Mouse (Mus musculus) lung, postnatal 0 days (tissue): ENCODE data around the gene Mri1. TPM values are rescaled to one million over a fixed set of nuclear protein-coding genes. Genes with fewer than 3 reads are reported as not detected.

Source experiments
- ATAC-seq: fragments of 200-750 bp; cut with Nextera tagmentation; 2 replicates; pipeline ENCODE4 v1.8.0; 2017; ENCODE audit warnings: moderate library complexity
- DNase-seq: peaks from one replicate; pipeline ENCODE4 v3.0.0-alpha.2; 2016; ENCODE audit warnings: low spot score
- H3K27ac ChIP-seq: fragments of 300-500 bp; sonication (generic); 2 replicates; pipeline ENCODE4 v1.5.1; 2014; ENCODE audit warnings: antibody characterized with exemption, mild to moderate bottlenecking, low read length, mixed read lengths
- H3K27me3 ChIP-seq: fragments of 300-500 bp; sonication (generic); replicated peaks from 2 replicates; pipeline ENCODE4 v1.6.1; 2014; ENCODE audit warnings: low read length, mixed read lengths; ENCODE audit not compliant: insufficient read depth
- H3K36me3 ChIP-seq: fragments of 300-500 bp; sonication (generic); 2 replicates; pipeline ENCODE4 v1.6.1; 2014; ENCODE audit warnings: low read length, mixed read lengths; ENCODE audit not compliant: insufficient read depth
- H3K4me1 ChIP-seq: fragments of 300-500 bp; sonication (generic); 2 replicates; pipeline ENCODE4 v1.6.1; 2014; ENCODE audit warnings: antibody characterized with exemption, low read depth, low read length, mixed read lengths; ENCODE audit not compliant: insufficient read depth
- H3K4me2 ChIP-seq: fragments of 300-500 bp; sonication (generic); replicated peaks from 2 replicates; pipeline ENCODE4 v1.6.1; 2014; ENCODE audit warnings: low read depth, mild to moderate bottlenecking, low read length, moderate library complexity, mixed read lengths
- H3K4me3 ChIP-seq: fragments of 300-500 bp; sonication (generic); 2 replicates; pipeline ENCODE4 v1.5.1; 2014; ENCODE audit warnings: low read depth, low read length
- H3K9ac ChIP-seq: fragments of 300-500 bp; sonication (generic); replicated peaks from 2 replicates; pipeline ENCODE4 v1.6.1; 2014; ENCODE audit warnings: low read depth, mild to moderate bottlenecking
- H3K9me3 ChIP-seq: fragments of 300-500 bp; sonication (generic); 2 replicates; pipeline ENCODE4 v1.6.1; 2016; ENCODE audit warnings: low read length, mixed read lengths
- CTCF ChIP-seq: IDR thresholded peaks from 2 replicates; pipeline ENCODE4 v1.5.1; 2016; ENCODE audit warnings: antibody characterized with exemption, mild to moderate bottlenecking
- EP300 ChIP-seq: IDR thresholded peaks from 2 replicates; pipeline ENCODE4 v1.6.1; 2016; ENCODE audit warnings: antibody characterized with exemption, mild to moderate bottlenecking, control low read depth
- WGBS: fragments of 180-500 bp; shearing (Covaris S2); extraction: QIAGEN DNeasy Blood & Tissue Kit; methylation state at CpG from one replicate; pipeline ENCODE4 v1.1.7; 2014; 5-methylcytosine and 5-hydroxymethylcytosine counted together
- microRNA counts: library from miRNA; unstranded; fragments of <30 nt; microRNA quantifications from one replicate; lab custom pipeline; 2015
- microRNA-seq: library from miRNA; unstranded; fragments of <30 nt; microRNA quantifications from one replicate; pipeline ENCODE4, GENCODE M21; 2016
- polyA plus RNA-seq: library from polyadenylated mRNA; unstranded; fragments of >200 nt; fragmentation: Nextera tagmentation; extraction: Ambion mirVana; gene quantifications from 2 replicates; pipeline ENCODE4 v1.2.1, GENCODE M21; 2015

Gene Mri1
- polyA plus RNA-seq, 1 experiment from 2014 or later = 56.8 TPM

DNA sequence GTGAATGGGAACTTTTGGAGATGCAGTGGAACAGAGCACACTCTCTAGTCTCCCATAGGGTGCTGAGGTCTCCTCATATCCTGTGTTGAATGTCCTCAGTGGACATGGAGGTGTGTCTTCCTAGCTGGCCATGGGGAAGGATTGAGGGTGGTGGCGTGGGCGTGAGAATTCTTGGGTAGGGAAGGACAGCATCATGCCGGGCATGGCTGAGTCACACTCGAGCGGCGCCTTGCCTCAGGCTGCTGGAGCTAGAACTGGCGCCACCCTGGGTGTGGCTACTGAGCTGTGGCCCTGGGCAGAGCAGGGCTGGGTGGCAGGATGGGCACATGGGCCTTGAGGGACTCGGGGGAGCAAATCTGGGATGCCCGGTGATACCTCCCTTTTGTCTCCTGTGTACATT is 54.7 kb downstream of the Mri1 start:
- DNase-seq (peak; percentile 85), ATAC-seq (peak; percentile 16)
- Histone ChIP-seq H3K4me1 (peaks cover 21% of the 10 kb centered on the region), H3K4me2 (peak overlapping the region; percentile 89), H3K4me3 (peak overlapping the region; percentile 83), H3K27me3 (no peaks in the 10 kb centered on the region), H3K36me3 (peaks cover 10% of the 10 kb centered on the region; the same call in 1 of the 2 replicates), H3K9ac (peak overlapping the region; percentile 97), H3K27ac (peak overlapping the region; percentile 99), H3K9me3 (no peaks in the 10 kb centered on the region)
- peak; percentile 82 for TF ChIP-seq EP300
- no peak for TF ChIP-seq CTCF
- WGBS = 39% methylated on average over 9 of the region's 9 CpGs

DNA sequence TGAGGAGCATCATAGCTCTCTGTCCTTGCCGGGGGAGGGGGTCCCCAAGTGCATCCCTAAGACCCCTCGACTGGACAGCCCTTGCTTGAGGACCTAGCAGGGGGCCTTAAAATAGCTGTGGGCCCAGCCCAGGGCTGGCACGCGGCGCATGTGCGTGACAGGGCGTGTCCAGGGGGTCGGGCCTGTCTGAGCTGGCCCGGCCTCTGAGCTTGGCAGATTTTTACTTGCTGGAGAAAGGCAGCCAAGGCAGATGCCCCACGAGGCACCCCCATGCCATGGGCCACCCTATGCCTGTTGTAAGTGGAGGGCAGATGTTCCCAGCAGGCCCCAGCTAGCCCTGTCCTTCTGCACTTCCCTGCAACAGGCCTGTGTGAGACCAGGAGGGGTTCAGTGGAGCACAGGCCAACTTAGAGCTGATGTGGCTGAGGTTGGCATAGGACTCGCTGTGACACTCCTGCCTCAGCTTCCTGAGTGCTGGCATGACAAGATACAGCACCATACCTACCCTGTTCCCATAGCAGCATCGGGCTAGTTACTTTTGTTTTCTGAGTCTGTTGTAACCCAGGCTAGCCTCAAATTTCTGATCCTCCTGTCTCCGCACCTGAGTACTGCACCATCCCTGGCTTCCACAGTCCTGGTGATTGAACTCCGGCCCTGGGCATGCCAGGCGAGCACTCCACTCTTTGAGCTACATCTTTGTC is 55.4 kb downstream of the Mri1 start:
- Histone ChIP-seq H3K9ac (peak overlapping the region; percentile 97), H3K27me3 (no peaks in the 10 kb centered on the region), H3K4me1 (peaks cover 21% of the 10 kb centered on the region), H3K27ac (peak overlapping the region; percentile 99), H3K4me2 (peak overlapping the region; percentile 89), H3K4me3 (peak overlapping the region; percentile 83), H3K9me3 (no peaks in the 10 kb centered on the region), H3K36me3 (0 out of 2 replicates have a peak, but pooled peaks cover 5% of the 10 kb centered on the region)
- peak; percentile 7 for ATAC-seq
- TF ChIP-seq CTCF (no peak), EP300 (no peak)
- 32% methylated on average over 15 of the region's 15 CpGs for whole genome bisulfite sequencing
- peak; percentile 83 for DNase-seq

DNA sequence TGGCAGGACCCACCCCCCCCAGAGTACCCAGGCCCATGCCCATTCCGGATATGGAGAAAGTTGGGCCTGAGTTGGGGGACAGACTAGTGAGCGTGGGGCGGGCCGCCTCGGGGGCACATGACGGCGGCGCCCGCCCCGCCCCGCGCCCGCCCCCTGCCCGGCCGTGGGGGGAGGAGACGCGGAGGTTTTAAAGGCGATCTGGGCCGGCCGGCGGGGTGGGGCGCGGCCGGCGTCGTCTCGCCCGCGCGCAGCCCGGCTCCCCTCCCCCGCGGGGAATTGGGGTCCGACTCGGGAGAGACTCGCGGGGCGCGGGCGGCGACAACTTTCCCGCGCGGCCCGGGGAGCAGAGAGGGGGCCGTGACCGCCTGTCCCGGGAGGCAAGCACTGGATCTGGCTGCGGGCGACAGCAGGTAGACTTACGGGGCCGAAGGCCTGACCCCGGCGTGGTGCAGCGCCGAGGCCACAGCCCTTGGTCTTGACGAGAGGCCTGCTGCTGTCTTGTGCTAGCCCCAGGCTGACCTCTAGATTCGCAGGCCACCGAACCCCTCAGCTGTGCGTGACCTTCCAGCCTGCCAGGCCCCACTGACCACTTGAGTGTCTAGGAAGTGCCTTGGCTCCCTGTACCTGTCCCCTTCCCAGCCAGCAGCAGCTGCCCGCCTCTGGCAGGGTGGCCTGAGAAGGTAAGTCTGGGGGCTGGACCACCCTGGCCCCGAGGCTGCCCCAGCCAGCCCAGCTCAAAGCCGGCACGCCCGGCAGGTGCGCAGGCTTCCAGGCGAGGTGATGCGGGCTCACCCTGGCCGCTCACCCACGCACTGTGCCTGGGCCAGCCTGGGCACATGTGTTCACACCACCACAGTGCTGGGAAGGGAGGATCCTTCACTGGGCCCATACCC is 56.2 kb downstream of the Mri1 start:
- peaks cover 21% of the 10 kb centered on the region for H3K4me1 ChIP-seq
- H3K27me3 ChIP-seq = no peaks in the 10 kb centered on the region
- H3K9ac ChIP-seq = peak overlapping the region; percentile 97
- H3K4me3 ChIP-seq = peak overlapping the region; percentile 83
- H3K36me3 ChIP-seq = 0 out of 2 replicates have a peak, but pooled peaks cover 2% of the 10 kb centered on the region
- DNase-seq (peak; percentile 92), ATAC-seq (peak; percentile 29)
- H3K9me3 ChIP-seq = no peaks in the 10 kb centered on the region
- peak overlapping the region; percentile 89 for H3K4me2 ChIP-seq
- H3K27ac ChIP-seq = peak overlapping the region; percentile 99
- 3% methylated on average over 27 of the region's 70 CpGs for WGBS
- no peak for TF ChIP-seq CTCF
- TF ChIP-seq EP300 = no peak

DNA sequence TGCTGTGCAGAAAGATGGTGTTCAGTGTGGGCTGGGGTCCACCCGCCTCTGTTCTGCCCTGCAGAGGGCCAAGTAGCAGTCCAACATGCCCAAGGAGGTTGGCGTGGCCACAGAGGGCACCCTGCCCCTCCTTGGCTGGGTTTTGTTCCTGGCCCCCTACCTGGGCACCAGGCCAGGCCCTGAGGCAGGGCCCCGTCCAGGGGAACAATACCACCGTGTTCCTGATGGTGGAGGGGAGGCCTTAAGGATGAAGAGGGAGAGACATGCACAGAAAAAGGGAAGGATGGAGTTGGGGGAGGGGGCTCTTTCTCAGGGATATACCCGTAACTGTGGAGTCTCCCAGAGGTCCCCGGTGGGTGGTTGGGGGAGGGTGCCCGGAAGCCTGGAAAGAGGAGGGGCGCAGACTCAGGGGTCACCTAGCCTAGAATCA is 57.0 kb downstream of the Mri1 start:
- H3K9ac ChIP-seq = peak overlapping the region; percentile 97; the same call in 1 of the 2 replicates
- H3K27ac ChIP-seq = peak overlapping the region; percentile 99
- H3K4me3 ChIP-seq = peak overlapping the region; percentile 83
- peaks cover 21% of the 10 kb centered on the region for H3K4me1 ChIP-seq
- 15% methylated on average over 8 of the region's 8 CpGs for WGBS
- no peaks in the 10 kb centered on the region for H3K36me3 ChIP-seq
- H3K9me3 ChIP-seq = no peaks in the 10 kb centered on the region
- ATAC-seq (no peak), DNase-seq (no peak)
- no peaks in the 10 kb centered on the region for H3K27me3 ChIP-seq
- peak overlapping the region; percentile 89 for H3K4me2 ChIP-seq
- TF ChIP-seq EP300 (no peak), CTCF (peak; percentile 8; the same call in 1 of the 2 replicates)

MicroRNAs encoded within 50 kb of the gene (microRNA counts, 519-probe panel; counts per million panel counts)
- 6,491 counts per million, percentile 86 among the panel's probes with 10 or more counts for microRNA mmu-miR-23a (lab: Ali Mortazavi, UCI)
- 7,003 counts per million, percentile 93 among the panel's probes with 10 or more counts for microRNA mmu-miR-27a (lab: Ali Mortazavi, UCI)

Small RNAs within 50 kb of the gene (microRNA-seq; reads per million reads assigned to microRNA genes)
- gene Mir23a (38,983 reads per million, percentile 98 among the genes with 10 or more reads in this experiment), gene Mir24-2 (not detected), gene Mir27a (1,473 reads per million, percentile 79 among the genes with 10 or more reads in this experiment), gene Mir3074-2 (not detected)

Other genes starting within 250 kb of the Mri1 start
- 51.0 and 70.4 TPM in 2 replicates for gene 2210011C24Rik, start 245.2 kb downstream of the Mri1 start, polyA plus RNA-seq
- 1.1 and 1.6 TPM in 2 replicates for gene Palm3, start 235.9 kb downstream of the Mri1 start, polyA plus RNA-seq
- 0.56 and 0.93 TPM in 2 replicates for gene Il27ra, start 214.7 kb downstream of the Mri1 start, polyA plus RNA-seq
- gene Rln3, start 212.3 kb downstream of the Mri1 start, polyA plus RNA-seq = 0.26 TPM in 1 of 2 replicates, not detected in the other
- gene Gm10643, start 192.2 kb downstream of the Mri1 start, polyA plus RNA-seq = 1.2 and 1.3 TPM in 2 replicates
- gene Rfx1, start 190.5 kb downstream of the Mri1 start, polyA plus RNA-seq = 4.5 and 5.2 TPM in 2 replicates
- gene Dcaf15, start 152.6 kb downstream of the Mri1 start, polyA plus RNA-seq = 5.1 TPM in 2 replicates
- 0.17 and 0.19 TPM in 2 replicates for gene Podnl1, start 131.3 kb downstream of the Mri1 start, polyA plus RNA-seq
- gene Cc2d1a, start 109.4 kb downstream of the Mri1 start, polyA plus RNA-seq = 15.6 and 16.3 TPM in 2 replicates
- gene 4930432K21Rik, start 109.3 kb downstream of the Mri1 start, polyA plus RNA-seq = 0.80 and 1.0 TPM in 2 replicates
- gene Nanos3, start 72.1 kb downstream of the Mri1 start, polyA plus RNA-seq = 1.9 and 3.2 TPM in 2 replicates
- 7.8 and 8.4 TPM in 2 replicates for gene Zswim4, start 20.3 kb downstream of the Mri1 start, polyA plus RNA-seq
- gene D8Ertd738e, start 7.6 kb downstream of the Mri1 start, polyA plus RNA-seq = 302 and 339 TPM in 2 replicates
- gene Ccdc130, start 13.1 kb upstream of the Mri1 start, polyA plus RNA-seq = 14.7 and 17.4 TPM in 2 replicates
- gene Cacna1a, start 131.1 kb upstream of the Mri1 start, polyA plus RNA-seq = 2.0 and 3.3 TPM in 2 replicates